Mouse (Mus musculus) liver, embryonic 14.5 days (tissue): ENCODE results near the gene Unc13b.

Experiments
- CTCF ChIP-seq: IDR thresholded peaks from 2 replicates; pipeline ENCODE4 v1.5.1; 2016; ENCODE audit warnings: antibody characterized with exemption, low read depth, control low read depth
- EP300 ChIP-seq: IDR thresholded peaks from 2 replicates; pipeline ENCODE4 v1.6.1; 2016; ENCODE audit warnings: antibody characterized with exemption, low read depth

DNA sequence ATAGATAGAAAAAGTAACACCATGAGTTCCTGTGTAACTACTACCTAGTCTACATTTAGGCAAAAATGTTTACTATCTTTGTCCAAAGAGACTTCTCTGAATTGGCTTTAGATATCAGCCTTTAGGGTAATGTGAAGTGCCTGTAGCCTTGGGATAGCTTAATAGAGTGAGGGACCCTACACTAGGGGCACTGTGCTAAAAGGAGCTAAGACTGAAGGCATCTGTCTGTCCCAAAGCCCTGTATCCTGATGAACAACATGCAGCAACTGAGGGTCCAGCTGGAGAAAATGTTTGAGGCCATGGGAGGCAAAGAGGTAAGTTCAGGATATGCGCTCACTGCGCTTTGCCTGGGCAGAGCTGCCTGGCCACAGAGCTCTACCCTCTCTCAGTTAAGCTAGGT is 198.3 kb downstream of the Unc13b start:
- no peak for TF ChIP-seq EP300
- no peak for TF ChIP-seq CTCF
